Mouse (Mus musculus): Measurements from ENCODE around the gene Rtn1. TPM values are rescaled to one million over a fixed set of nuclear protein-coding genes. Genes with fewer than 3 reads are reported as not detected.

Gene Rtn1
- total RNA-seq, 2 experiments from 2014 or later, result 3.5 to 4.6 TPM

GRCm38 (mm10) chr12:72376309-72376708 is 32.5 kb downstream of the Rtn1 start:
- intact Hi-C loops (cut with DNase I), result no loop called here
- DNase-seq, result no peak

- intact Hi-C loops (cut with DNase I), result no loop called here
These were observed 34.0 kb downstream of the Rtn1 start for GRCm38 (mm10) chr12:72374823-72375225.

GRCm38 (mm10) chr12:72373916-72374615 is 34.8 kb downstream of the Rtn1 start:
- DNase-seq, result no peak
- intact Hi-C loops (cut with DNase I), result no loop called here

More at GRCm38 (mm10) chr12:72374823-72375225, 34.0 kb downstream of the Rtn1 start:
- DNase-seq, result no peak

GRCm38 (mm10) chr12:72370081-72370480 is 38.8 kb downstream of the Rtn1 start:
- intact Hi-C loops (cut with DNase I), result no loop called here

GRCm38 (mm10) chr12:72366763-72367162 is 42.1 kb downstream of the Rtn1 start:
- intact Hi-C loops (cut with DNase I), result no loop called here
- no peak for DNase-seq

More at GRCm38 (mm10) chr12:72370081-72370480, 38.8 kb downstream of the Rtn1 start:
- no peak for DNase-seq

GRCm38 (mm10) chr12:72366104-72366437 is 42.8 kb downstream of the Rtn1 start:
- no peak for DNase-seq
- intact Hi-C loops (cut with DNase I), result no loop called here

- no peak for DNase-seq
- intact Hi-C loops (cut with DNase I), result no loop called here
These were observed 43.4 kb downstream of the Rtn1 start for GRCm38 (mm10) chr12:72365231-72366103.

- no peak for DNase-seq
- intact Hi-C loops (cut with DNase I), result no loop called here
These were observed 44.3 kb downstream of the Rtn1 start for GRCm38 (mm10) chr12:72364543-72364942.

- DNase-seq, result peak in 1 of 2 experiments; percentile 4
- intact Hi-C loops (cut with DNase I), result no loop called here
These were observed 47.0 kb downstream of the Rtn1 start for GRCm38 (mm10) chr12:72361701-72362354.

- no peak for DNase-seq
- intact Hi-C loops (cut with DNase I), result no loop called here
These were observed 47.8 kb downstream of the Rtn1 start for GRCm38 (mm10) chr12:72360926-72361615.

GRCm38 (mm10) chr12:72359903-72360302 is 49.0 kb downstream of the Rtn1 start:
- intact Hi-C loops (cut with DNase I), result no loop called here
- DNase-seq, result no peak

GRCm38 (mm10) chr12:72357667-72358420 is 51.0 kb downstream of the Rtn1 start:
- DNase-seq, result no peak
- intact Hi-C loops (cut with DNase I), result no loop called here

- intact Hi-C loops (cut with DNase I), result no loop called here
- no peak for DNase-seq
These were observed 54.6 kb downstream of the Rtn1 start for GRCm38 (mm10) chr12:72354241-72354640.

GRCm38 (mm10) chr12:72353506-72353905 is 55.3 kb downstream of the Rtn1 start:
- intact Hi-C loops (cut with DNase I), result no loop called here
- no peak for DNase-seq

- intact Hi-C loops (cut with DNase I), result no loop called here
- DNase-seq, result no peak
These were observed 60.3 kb downstream of the Rtn1 start for GRCm38 (mm10) chr12:72348508-72348907.

- DNase-seq, result no peak
- intact Hi-C loops (cut with DNase I), result no loop called here
These were observed 61.7 kb downstream of the Rtn1 start for GRCm38 (mm10) chr12:72347184-72347583.

GRCm38 (mm10) chr12:72343639-72344038 is 65.2 kb downstream of the Rtn1 start:
- intact Hi-C loops (cut with DNase I), result no loop called here
- DNase-seq, result no peak

GRCm38 (mm10) chr12:72336009-72336408 is 72.8 kb downstream of the Rtn1 start:
- DNase-seq, result no peak
- intact Hi-C loops (cut with DNase I), result no loop called here

- DNase-seq, result no peak
These were observed 76.3 kb downstream of the Rtn1 start for GRCm38 (mm10) chr12:72332488-72333013.

More at GRCm38 (mm10) chr12:72332488-72333013, 76.3 kb downstream of the Rtn1 start:
- intact Hi-C loops (cut with DNase I), result no loop called here

Measured in heart, postnatal 36 days (tissue).